ENCODE assay signal across 8 mouse cellular contexts in genomic region chr3:134330943-134331342, GRCm38 (mm10).
A peak's percentile ranks its signal among the peaks of the same experiment; 100 is the strongest.
DNase-seq lines count a peak whose midpoint lies in the region; ATAC-seq and TF ChIP-seq lines count a peak whose summit lies in the region.

No protein-coding gene starts in this region.

- 50% methylated on average over 11 of the region's 11 CpGs for WGBS in heart, postnatal 0 days
- 31% methylated on average over 11 of the region's 11 CpGs for WGBS in midbrain, embryonic 16.5 days
- 26% methylated on average over 11 of the region's 11 CpGs for WGBS in kidney, adult 2 months

- H3K9me3 ChIP-seq in heart, postnatal 0 days (replicated peaks; ENCODE audit: control insufficient read depth, low read length): no peaks in the 10 kb centered on the region
- H3K9me3 ChIP-seq in midbrain, embryonic 16.5 days (replicated peaks; ENCODE audit: control insufficient read depth, low read length, poor library complexity, severe bottlenecking): peaks cover 3% of the 10 kb centered on the region; the same call in 1 of the 2 replicates

- peak overlapping the region; percentile 57 for H3K4me2 ChIP-seq in heart, postnatal 0 days (ENCODE audit: low read depth, low read length)
- peak overlapping the region; percentile 52 for H3K4me2 ChIP-seq in midbrain, embryonic 16.5 days (ENCODE audit: low read length)

- no peak for TF ChIP-seq POLR2A in kidney, adult 2 months (IDR thresholded peaks at IDR 0.05; ENCODE audit: low read depth, low read length)

- no peak overlapping the region for H3K9ac ChIP-seq in heart, postnatal 0 days (replicated peaks; ENCODE audit: low read depth, low read length)
- H3K9ac ChIP-seq in midbrain, embryonic 16.5 days (ENCODE audit: low read depth, low read length): peak overlapping the region; percentile 22

- ATAC-seq in heart, postnatal 0 days (ENCODE audit: insufficient read depth, low read depth): no peak
- peak; percentile 83 for ATAC-seq in midbrain, embryonic 16.5 days

- H3K27ac ChIP-seq in layer of hippocampus, adult 2 months: no peak overlapping the region
- no peak overlapping the region for H3K27ac ChIP-seq in heart, postnatal 0 days (ENCODE audit: low read depth)
- peak overlapping the region; percentile 40 for H3K27ac ChIP-seq in midbrain, embryonic 16.5 days (ENCODE audit: low read length)
- no peak overlapping the region for H3K27ac ChIP-seq in kidney, adult 2 months (ENCODE audit: insufficient read depth, low read depth, low read length)

- DNase-seq in layer of hippocampus, adult 2 months (ENCODE audit: low spot score in 2 of 2): no peak
- DNase-seq in layer of hippocampus, adult 11-12 months (ENCODE audit: low spot score): no peak
- DNase-seq in embryo, embryonic 11 days: peak; percentile 36
- DNase-seq in heart, postnatal 0 days (ENCODE audit: low spot score): no peak
- no peak for DNase-seq in ovary, postnatal 14 days (ENCODE audit: low spot score)
- no peak for DNase-seq in gastrocnemius, postnatal 4 days (ENCODE audit: low spot score in 2 of 2)
- no peak for DNase-seq in kidney, adult 2 months

- H3K4me3 ChIP-seq in layer of hippocampus, adult 2 months: peak overlapping the region; percentile 54
- peak overlapping the region; percentile 35 for H3K4me3 ChIP-seq in heart, postnatal 0 days (ENCODE audit: low read depth, low read length)
- H3K4me3 ChIP-seq in midbrain, embryonic 16.5 days (ENCODE audit: low read depth, low read length): peak overlapping the region; percentile 29
- H3K4me3 ChIP-seq in kidney, adult 2 months (ENCODE audit: insufficient read depth, low read depth, low read length): no peak overlapping the region

- H3K36me3 ChIP-seq in heart, postnatal 0 days (replicated peaks; ENCODE audit: control insufficient read depth, insufficient read depth, low read length): no peaks in the 10 kb centered on the region
- no peaks in the 10 kb centered on the region for H3K36me3 ChIP-seq in midbrain, embryonic 16.5 days (ENCODE audit: control insufficient read depth, insufficient read depth, low read length)
- no peaks in the 10 kb centered on the region for H3K36me3 ChIP-seq in kidney, adult 2 months (ENCODE audit: control insufficient read depth, insufficient read depth, low read length)

- TF ChIP-seq EP300 in heart, postnatal 0 days (IDR thresholded peaks at IDR 0.05; ENCODE audit: low read depth): no peak

- no peak for TF ChIP-seq CTCF in layer of hippocampus, adult 2 months (conservative IDR thresholded peaks at IDR 0.05)
- TF ChIP-seq CTCF in heart, postnatal 0 days (IDR thresholded peaks at IDR 0.05; ENCODE audit: low read depth): no peak
- no peak for TF ChIP-seq CTCF in kidney, adult 2 months (conservative IDR thresholded peaks at IDR 0.05; ENCODE audit: insufficient read depth, insufficient read length, low read depth, low read length)

- H3K27me3 ChIP-seq in heart, postnatal 0 days (ENCODE audit: control insufficient read depth, insufficient read depth, low read length): no peaks in the 10 kb centered on the region
- H3K27me3 ChIP-seq in midbrain, embryonic 16.5 days (ENCODE audit: control insufficient read depth, insufficient read depth, low read depth, low read length): no peaks in the 10 kb centered on the region
- no peaks in the 10 kb centered on the region; the same call in 1 of the 2 replicates for H3K27me3 ChIP-seq in kidney, adult 2 months (replicated peaks; ENCODE audit: control insufficient read depth, insufficient read depth, low read length)

- 0 out of 2 replicates have a peak, but pooled peaks cover 6% of the 10 kb centered on the region for H3K4me1 ChIP-seq in heart, postnatal 0 days (ENCODE audit: control insufficient read depth, insufficient read depth)
- peaks cover 4% of the 10 kb centered on the region; the same call in 1 of the 2 replicates for H3K4me1 ChIP-seq in midbrain, embryonic 16.5 days (ENCODE audit: control insufficient read depth, insufficient read depth, low read length)
- H3K4me1 ChIP-seq in kidney, adult 2 months (ENCODE audit: control insufficient read depth, insufficient read depth, low read length): no peaks in the 10 kb centered on the region
